Mouse (Mus musculus): Measurements from ENCODE around the gene Katnal1. TPM values are rescaled to one million over a fixed set of nuclear protein-coding genes. Genes with fewer than 3 reads are reported as not detected.

Gene Katnal1
- 10.1 and 13.7 TPM in 2 replicates for polyA plus RNA-seq (2015; fragmentation: Nextera tagmentation; extraction: Ambion mirVana)

DNA sequence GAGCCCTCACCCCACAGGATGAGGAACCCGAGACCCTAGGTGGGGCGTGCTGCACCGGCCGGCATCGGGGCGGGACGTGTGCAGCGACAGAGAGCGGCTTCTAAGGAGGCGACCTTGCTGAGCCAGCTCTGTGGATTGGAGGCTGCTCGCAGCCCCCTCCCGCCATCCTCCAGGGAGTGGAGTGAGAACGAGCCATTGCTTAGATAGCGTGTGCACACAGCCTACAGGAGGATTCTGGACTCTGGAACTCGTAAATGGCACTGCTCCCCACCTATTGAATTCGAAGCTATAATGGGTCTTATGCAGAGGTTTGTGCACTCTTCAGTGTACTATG lies at the start of gene Katnal1:
Gene Katnal1, minus strand, starts transcription at position 205 of the 334 bp plus-strand sequence.
- no peaks in the 10 kb centered on the region for H3K27me3 ChIP-seq
- peaks cover 35% of the 10 kb centered on the region for H3K4me1 ChIP-seq
- H3K9ac ChIP-seq, result peak within 1 kb of the TSS; percentile 72
- ATAC-seq (replicated peaks; ENCODE audit: low FRiP score), result no peak; the same call in 1 of the 2 replicates
- H3K27ac ChIP-seq, result peak within 1 kb of the TSS; percentile 86
- H3K36me3 ChIP-seq, result peaks cover 7% of the 10 kb centered on the region; the same call in 1 of the 2 replicates
- peak within 1 kb of the TSS; percentile 65 for H3K4me3 ChIP-seq (replicated peaks)
- WGBS, result 4% methylated on average over 16 of the region's 16 CpGs
- H3K9me3 ChIP-seq (replicated peaks), result no peaks in the 10 kb centered on the region
- peak within 1 kb of the TSS; percentile 90 for H3K4me2 ChIP-seq

DNA sequence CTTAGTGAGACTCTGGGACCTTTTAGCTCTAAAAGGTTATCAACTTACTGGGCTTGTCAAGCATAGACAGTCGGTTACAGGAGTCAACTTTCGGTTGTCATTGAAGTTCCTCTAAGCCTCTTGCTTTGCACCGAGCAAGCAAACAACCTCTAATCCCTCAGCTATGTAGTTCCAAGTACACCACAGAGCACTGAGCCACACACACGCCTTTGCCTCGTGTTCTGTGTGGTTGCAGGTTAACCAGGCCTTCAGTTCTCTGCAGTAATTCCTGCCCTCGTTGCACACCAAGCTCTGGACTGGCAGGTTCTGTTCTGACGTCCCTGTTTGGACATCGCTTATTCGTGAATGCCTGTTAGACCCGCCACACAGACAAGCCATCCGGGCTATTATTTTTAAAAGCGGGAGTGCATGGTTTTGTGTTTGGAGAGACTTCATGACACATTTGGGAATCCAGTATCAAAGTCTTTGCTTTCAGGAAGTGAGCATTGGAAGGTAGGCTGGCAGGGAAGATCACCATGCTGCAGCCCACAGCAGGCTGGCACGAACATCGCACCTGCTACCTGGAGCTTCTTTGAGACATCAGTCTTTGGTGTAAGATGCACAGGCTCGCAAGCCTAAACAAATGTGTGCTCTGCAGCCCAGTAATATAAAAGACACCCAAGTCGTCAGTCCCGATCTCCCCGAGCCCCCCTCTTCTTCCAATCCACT lies 49.5 kb upstream of the Katnal1 start:
- Histone ChIP-seq H3K36me3 (no peaks in the 10 kb centered on the region), H3K27ac (peak overlapping the region; percentile 74), H3K4me2 (no peak overlapping the region), H3K9ac (no peak overlapping the region), H3K9me3 (replicated peaks) (peaks cover under 1% of the 10 kb centered on the region), H3K4me3 (replicated peaks) (no peak overlapping the region), H3K27me3 (no peaks in the 10 kb centered on the region), H3K4me1 (peaks cover 22% of the 10 kb centered on the region)
- no peak; the same call in 1 of the 2 replicates for ATAC-seq (replicated peaks; ENCODE audit: low FRiP score)
- 58% methylated on average over 18 of the region's 18 CpGs for WGBS

DNA sequence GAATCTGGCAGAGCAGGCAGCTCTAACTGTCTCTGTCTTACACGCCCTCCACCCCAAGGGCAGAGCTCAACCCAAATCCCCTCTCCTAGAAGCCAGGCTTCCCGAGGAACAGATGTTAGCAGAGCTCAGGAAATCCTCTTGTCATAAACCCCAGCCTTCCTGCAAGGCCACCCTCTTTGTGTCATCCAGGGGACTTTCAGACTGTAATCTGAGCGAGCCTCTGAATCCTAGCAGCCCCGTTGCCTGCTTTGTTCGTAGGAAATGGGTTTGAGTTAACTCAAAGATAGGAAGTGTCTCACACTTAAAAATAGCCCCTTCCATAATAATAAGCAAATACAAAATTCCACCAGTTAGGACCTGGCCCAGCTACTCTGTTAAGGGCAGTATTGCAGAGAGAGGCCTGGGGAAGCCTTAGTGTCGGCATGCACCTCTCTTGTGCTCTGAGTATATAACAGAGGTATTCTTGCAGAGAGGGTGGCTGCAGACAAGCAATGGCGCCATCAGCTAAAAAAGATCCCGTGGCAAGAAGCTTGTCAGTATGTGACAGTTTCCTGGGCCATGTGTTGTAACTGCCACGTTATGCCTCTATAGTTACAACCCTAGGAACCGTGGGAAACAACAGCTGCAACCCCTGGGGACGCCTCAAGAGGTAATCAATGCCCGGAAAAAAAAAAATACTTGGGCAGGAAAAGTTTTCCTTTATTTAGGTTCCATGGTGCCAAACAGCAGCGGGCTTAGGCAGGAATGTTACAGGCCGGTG lies 48.8 kb upstream of the Katnal1 start:
- Histone ChIP-seq H3K36me3 (no peaks in the 10 kb centered on the region), H3K4me2 (no peak overlapping the region), H3K9me3 (replicated peaks) (no peaks in the 10 kb centered on the region), H3K27ac (peak overlapping the region; percentile 74), H3K4me3 (replicated peaks) (no peak overlapping the region), H3K27me3 (no peaks in the 10 kb centered on the region), H3K4me1 (peaks cover 28% of the 10 kb centered on the region), H3K9ac (no peak overlapping the region)
- WGBS, result 18% methylated on average over 14 of the region's 14 CpGs
- peak; percentile 57 for ATAC-seq (replicated peaks; ENCODE audit: low FRiP score)

DNA sequence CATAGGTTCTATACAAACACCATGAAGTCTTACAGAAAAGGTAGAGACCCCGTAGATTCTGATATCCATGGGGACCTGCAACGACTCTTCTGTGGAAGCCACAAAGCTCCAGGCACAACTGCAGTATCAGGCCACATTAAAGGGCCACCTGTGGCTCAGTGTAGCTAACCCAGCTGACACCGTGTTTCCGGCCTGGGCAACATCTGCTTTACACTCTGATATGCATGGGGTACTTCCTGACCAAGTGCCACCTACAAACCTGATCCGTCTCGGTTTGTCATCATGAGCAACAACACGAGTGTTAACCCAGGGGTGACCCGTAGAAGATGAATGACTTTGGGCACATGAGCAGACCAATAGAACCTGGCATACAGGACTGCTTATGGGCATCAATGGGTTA lies 47.8 kb upstream of the Katnal1 start:
- Histone ChIP-seq H3K4me2 (no peak overlapping the region), H3K4me1 (peaks cover 30% of the 10 kb centered on the region), H3K4me3 (replicated peaks) (no peak overlapping the region), H3K36me3 (no peaks in the 10 kb centered on the region), H3K27me3 (no peaks in the 10 kb centered on the region), H3K9ac (no peak overlapping the region), H3K27ac (peak overlapping the region; percentile 27; the same call in 1 of the 2 replicates), H3K9me3 (replicated peaks) (no peaks in the 10 kb centered on the region)
- WGBS, result 79% methylated on average over 8 of the region's 8 CpGs
- ATAC-seq (replicated peaks; ENCODE audit: low FRiP score), result no peak

DNA sequence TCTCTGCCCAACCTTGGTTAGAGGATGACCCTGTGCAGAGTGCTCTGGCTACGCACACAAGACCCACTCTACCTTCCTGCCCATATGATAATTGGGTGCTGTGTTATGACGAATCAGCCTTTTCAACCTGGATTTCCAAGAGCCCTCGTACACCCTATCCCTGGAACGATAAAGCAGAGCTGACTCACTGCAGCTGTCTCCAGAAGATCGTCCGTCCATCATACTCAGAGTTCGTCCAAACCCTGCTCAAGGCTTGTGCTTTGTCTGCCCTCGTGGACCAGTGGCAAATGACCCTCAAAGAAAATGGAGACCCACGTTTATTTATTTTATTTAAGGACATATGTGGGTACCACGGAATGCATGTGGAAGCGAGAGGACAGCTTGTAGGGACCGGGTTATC lies 45.9 kb upstream of the Katnal1 start:
- H3K4me1 ChIP-seq, result peaks cover 32% of the 10 kb centered on the region
- H3K27me3 ChIP-seq, result no peaks in the 10 kb centered on the region
- ATAC-seq (replicated peaks; ENCODE audit: low FRiP score), result no peak
- no peak overlapping the region for H3K4me3 ChIP-seq (replicated peaks)
- no peaks in the 10 kb centered on the region for H3K36me3 ChIP-seq
- no peak overlapping the region for H3K9ac ChIP-seq
- WGBS, result 92% methylated on average over 12 of the region's 12 CpGs
- no peak overlapping the region for H3K4me2 ChIP-seq
- no peak overlapping the region for H3K27ac ChIP-seq
- H3K9me3 ChIP-seq (replicated peaks), result no peaks in the 10 kb centered on the region

DNA sequence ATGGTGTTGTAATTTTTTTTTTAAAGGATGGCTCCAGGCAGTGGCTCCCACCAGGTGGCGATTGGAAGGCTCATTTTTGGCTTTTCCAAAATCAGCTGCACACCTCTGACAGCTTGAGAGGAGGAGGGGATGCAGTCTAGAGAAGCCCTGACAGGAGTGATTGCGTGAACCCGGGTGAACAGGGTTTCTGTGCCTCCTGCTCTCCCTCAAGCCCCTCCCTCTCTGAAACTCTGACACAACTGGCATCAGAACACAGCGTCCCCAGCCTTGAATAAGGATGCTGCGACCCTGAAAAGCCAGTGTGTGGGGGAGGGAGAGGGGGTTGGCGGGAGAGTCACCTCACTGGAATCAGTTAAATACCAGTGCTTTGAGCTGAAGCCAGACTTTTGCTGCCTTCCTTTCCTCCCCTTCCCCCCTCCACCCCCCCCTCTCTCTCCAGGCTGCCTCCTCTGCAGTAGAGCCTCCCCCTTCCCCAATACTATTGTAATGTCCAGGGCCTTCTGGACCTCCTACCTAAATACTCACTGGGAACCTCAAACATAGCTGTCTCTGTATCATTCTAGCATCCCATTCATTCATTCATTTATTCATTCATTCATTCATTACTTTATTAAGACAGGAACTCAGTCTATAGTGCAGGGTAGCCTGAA lies 44.0 kb upstream of the Katnal1 start:
- Histone ChIP-seq H3K4me1 (peaks cover 40% of the 10 kb centered on the region), H3K9ac (no peak overlapping the region), H3K9me3 (replicated peaks) (no peaks in the 10 kb centered on the region), H3K4me3 (replicated peaks) (no peak overlapping the region), H3K27me3 (no peaks in the 10 kb centered on the region), H3K27ac (no peak overlapping the region), H3K4me2 (no peak overlapping the region), H3K36me3 (no peaks in the 10 kb centered on the region)
- 13% methylated on average over 6 of the region's 6 CpGs for WGBS
- ATAC-seq (replicated peaks; ENCODE audit: low FRiP score), result no peak

DNA sequence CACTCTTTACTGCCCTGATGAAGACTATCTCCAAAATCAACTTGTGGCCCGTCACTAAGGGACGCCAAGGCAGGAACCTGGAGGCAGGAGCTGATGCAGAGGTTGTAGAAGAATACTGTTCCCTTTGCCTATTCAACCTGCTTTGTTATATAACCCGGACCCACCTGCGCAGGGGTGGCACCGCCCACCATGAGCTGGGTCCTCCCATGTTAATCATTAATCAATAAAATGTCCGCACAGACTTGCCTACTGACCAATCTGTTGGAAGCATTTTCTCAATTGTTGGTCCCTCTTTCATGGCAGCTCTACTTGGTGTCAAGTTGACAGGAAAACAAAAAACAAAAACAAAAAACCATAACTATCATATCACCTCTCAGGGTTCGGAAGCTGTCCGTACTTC lies 43.0 kb upstream of the Katnal1 start:
- Histone ChIP-seq H3K4me3 (replicated peaks) (no peak overlapping the region), H3K9ac (no peak overlapping the region), H3K27ac (no peak overlapping the region), H3K4me1 (peaks cover 36% of the 10 kb centered on the region), H3K4me2 (no peak overlapping the region), H3K9me3 (replicated peaks) (no peaks in the 10 kb centered on the region), H3K36me3 (no peaks in the 10 kb centered on the region), H3K27me3 (no peaks in the 10 kb centered on the region)
- ATAC-seq (replicated peaks; ENCODE audit: low FRiP score), result no peak
- WGBS, result 88% methylated on average over 8 of the region's 8 CpGs

DNA sequence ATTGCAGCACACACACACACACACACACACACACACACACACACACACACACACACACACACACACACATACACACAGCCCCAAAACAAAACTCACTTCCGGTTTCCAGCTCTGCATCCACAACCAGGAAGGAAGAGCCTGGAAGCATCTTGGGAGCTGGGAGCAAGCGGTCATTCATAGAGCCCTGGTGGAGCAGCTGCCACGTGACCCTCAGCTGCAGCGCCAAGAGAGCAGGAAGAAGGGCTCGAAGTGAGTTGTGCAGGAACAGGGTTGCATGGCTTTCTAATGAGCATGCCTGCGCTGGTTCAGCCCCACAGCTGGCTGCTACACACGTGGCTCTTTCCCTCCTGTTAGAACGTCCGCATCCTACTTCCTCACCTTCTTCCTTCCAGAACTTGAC lies 40.5 kb upstream of the Katnal1 start:
- no peaks in the 10 kb centered on the region for H3K9me3 ChIP-seq (replicated peaks)
- no peak overlapping the region for H3K9ac ChIP-seq
- H3K4me1 ChIP-seq, result peaks cover 51% of the 10 kb centered on the region
- no peaks in the 10 kb centered on the region for H3K36me3 ChIP-seq
- no peak overlapping the region for H3K4me3 ChIP-seq (replicated peaks)
- WGBS, result 25% methylated on average over 9 of the region's 9 CpGs
- peak overlapping the region; percentile 86 for H3K27ac ChIP-seq
- H3K4me2 ChIP-seq, result 0 out of 2 replicates have a peak overlapping the region, but pooled peaks have one; percentile 32
- H3K27me3 ChIP-seq, result no peaks in the 10 kb centered on the region
- ATAC-seq (replicated peaks; ENCODE audit: low FRiP score), result peak; percentile 63

DNA sequence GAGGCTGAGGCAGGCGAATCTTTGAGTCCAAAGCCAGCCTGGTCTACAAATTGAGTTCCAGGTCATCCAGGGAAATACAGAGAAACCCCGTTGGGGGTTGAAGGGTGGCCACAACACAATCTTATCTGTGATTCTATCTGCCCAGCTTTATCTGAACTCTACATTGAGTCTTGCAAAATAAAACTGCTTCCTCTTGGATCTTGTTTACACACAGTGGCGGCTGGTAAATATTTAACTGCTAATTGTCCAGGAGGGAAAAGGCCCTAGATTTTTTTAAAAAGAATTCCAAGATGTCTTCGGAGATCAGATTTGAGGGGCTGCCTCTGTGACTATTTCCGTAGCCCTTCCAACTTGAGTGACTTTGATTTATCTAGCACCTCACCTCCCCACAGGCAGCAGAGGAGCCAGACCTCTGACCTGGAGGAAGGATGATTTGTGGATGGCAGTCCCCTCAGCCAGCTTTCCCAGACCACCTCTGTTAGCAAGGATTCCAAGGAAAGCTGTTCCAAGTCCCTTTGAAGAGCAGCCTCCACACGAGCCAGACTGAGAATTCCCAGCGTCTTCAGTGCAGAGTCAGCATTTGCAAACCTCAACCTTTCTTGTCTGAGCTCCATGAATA lies 39.9 kb upstream of the Katnal1 start:
- Histone ChIP-seq H3K9ac (no peak overlapping the region), H3K27ac (peak overlapping the region; percentile 86), H3K36me3 (no peaks in the 10 kb centered on the region), H3K4me3 (replicated peaks) (no peak overlapping the region), H3K4me1 (peaks cover 51% of the 10 kb centered on the region), H3K27me3 (no peaks in the 10 kb centered on the region), H3K4me2 (0 out of 2 replicates have a peak overlapping the region, but pooled peaks have one; percentile 32), H3K9me3 (replicated peaks) (no peaks in the 10 kb centered on the region)
- ATAC-seq (replicated peaks; ENCODE audit: low FRiP score), result peak; percentile 24; the same call in 1 of the 2 replicates
- WGBS, result 35% methylated on average over 7 of the region's 7 CpGs

DNA sequence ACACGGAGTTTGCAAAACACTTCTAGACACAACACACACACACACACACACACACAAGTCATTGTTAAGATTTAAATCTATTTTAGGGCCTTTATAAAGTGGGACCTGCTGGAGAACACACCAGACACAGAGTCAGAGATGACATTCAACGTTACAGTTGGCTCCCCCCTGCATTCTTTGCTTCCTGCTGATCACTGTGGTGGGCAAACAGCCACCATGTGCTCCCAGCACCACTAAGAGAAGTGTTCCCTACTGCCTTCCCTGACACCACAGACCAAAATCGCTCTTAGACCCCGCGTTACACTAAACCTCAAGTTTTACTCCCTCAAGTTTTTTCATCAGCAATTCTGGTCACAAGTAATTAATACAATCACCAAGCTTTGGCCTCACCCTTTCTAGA lies 39.1 kb upstream of the Katnal1 start:
- no peak overlapping the region for H3K4me3 ChIP-seq (replicated peaks)
- H3K36me3 ChIP-seq, result no peaks in the 10 kb centered on the region
- no peak overlapping the region for H3K4me2 ChIP-seq
- no peak for ATAC-seq (replicated peaks; ENCODE audit: low FRiP score)
- no peaks in the 10 kb centered on the region for H3K27me3 ChIP-seq
- peaks cover 48% of the 10 kb centered on the region for H3K4me1 ChIP-seq
- H3K9me3 ChIP-seq (replicated peaks), result no peaks in the 10 kb centered on the region
- H3K27ac ChIP-seq, result no peak overlapping the region
- H3K9ac ChIP-seq, result no peak overlapping the region
- WGBS, result 72% methylated on average over 5 of the region's 5 CpGs

DNA sequence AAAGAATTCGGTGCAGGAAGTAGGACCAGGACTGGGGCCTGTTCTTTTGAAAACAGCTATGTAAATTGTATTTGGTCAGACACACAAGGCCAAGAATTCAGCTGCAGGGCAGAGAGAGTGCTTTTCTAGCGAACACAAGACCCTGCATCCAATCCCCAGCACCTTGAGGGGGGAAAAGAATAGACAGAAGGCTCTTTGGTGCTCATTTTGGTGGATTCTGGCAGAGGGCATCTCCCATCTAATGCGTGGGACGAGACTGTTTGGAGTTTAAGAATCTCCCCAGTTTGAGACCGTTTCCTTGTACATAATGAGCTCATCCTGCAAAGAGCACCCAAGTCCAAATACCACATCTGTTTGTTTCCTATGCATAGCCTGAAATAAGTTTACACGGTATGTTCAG lies 37.3 kb upstream of the Katnal1 start:
- 64% methylated on average over 6 of the region's 6 CpGs for WGBS
- Histone ChIP-seq H3K4me3 (replicated peaks) (no peak overlapping the region), H3K4me2 (no peak overlapping the region), H3K9ac (no peak overlapping the region), H3K36me3 (no peaks in the 10 kb centered on the region), H3K9me3 (replicated peaks) (no peaks in the 10 kb centered on the region), H3K4me1 (peaks cover 43% of the 10 kb centered on the region), H3K27ac (peak overlapping the region; percentile 60), H3K27me3 (no peaks in the 10 kb centered on the region)
- no peak for ATAC-seq (replicated peaks; ENCODE audit: low FRiP score)

All from kidney, embryonic 15.5 days (tissue).